Mouse (Mus musculus): Measurements from ENCODE around the gene Actr3.

Gene Actr3

DNA sequence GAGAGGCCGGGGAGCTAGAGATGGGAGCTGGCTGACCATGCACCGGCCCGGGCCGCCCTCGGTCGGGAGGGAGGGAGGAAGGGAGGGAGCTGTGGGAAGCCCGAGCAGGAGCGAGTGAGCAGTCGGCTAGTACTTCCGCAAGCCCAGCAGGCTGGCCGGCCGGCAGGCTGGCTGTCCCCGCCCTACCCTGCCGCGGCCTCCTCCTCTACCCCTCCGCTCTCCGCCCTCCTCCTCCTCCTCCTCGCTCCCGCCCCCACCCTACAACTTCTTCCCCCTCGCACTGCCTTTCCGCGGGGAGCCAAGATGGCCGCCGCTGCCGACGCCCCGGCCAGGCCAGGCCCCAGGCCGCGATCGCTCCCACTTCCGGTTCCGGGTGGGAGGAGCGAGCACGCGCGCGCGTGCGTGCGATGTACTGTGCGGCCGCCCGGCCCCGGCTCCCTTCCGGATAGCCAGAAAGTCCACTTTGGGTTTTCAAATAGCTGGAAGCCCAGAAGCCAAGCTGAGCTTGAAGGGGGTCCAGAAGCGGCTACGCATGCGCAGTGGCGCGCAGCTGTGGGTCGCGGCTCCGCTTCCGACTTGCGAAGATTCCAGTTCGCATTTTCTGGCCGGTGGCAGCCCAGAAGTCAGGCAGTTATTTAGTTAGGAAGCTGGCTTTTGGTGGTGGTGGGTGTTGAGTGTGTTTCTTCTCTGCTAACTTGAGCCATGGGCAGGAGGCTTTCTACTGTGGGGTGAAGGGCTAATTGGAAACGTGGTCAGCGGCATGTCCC lies at the start of gene Actr3:
Actr3 (minus strand) TSS at position 359 of the 767 bp plus-strand sequence.
- peak; percentile 100 for DNase-seq (ENCODE audit: low spot score in 2 of 2)

DNA sequence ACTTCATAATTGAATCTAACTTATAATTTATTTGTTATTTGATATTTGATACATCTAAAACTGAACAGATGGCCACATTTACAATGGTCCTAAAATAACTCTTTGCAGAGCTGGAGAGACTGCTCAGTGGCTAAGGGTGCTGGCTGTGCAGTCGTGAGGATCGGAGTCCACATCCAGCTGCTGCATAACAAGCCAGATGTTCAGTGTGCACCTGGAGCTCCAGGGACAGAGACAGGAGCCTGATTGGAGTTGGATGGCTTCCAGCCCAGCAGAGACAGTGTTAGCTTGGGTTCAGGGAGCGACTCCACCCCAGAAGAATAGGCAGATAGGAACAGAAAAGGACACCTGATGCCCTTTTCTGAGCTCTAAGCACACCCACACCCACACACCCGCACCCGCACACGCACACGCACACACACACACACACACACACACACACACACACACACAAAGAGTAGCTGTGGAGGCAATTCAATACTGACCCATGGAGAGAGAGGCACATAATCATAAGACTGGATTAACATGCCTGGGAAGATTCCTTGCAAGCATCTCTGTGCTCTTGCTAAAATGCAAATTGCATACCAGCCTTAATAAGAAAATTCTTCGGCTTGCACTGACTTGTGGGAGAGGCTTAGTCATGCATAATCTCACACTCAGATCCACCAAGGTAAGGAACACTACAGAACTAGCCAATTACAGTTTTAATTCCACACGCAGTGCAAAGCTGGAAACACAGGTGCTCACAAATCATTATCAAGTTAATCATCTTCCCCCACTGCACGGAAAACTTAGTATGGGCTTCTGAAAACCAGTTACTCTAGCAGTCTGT lies 47.1 kb upstream of the Actr3 start:
- DNase-seq (ENCODE audit: low spot score in 2 of 2) = peak; percentile 17 to 26

- DNase-seq (ENCODE audit: low spot score in 2 of 2) = no peak
Observed at GRCm38 (mm10) chr1:125481842-125482241, 46.3 kb upstream of the Actr3 start.

GRCm38 (mm10) chr1:125478588-125478987 lies 43.1 kb upstream of the Actr3 start:
- DNase-seq (ENCODE audit: low spot score in 2 of 2) = no peak

DNA sequence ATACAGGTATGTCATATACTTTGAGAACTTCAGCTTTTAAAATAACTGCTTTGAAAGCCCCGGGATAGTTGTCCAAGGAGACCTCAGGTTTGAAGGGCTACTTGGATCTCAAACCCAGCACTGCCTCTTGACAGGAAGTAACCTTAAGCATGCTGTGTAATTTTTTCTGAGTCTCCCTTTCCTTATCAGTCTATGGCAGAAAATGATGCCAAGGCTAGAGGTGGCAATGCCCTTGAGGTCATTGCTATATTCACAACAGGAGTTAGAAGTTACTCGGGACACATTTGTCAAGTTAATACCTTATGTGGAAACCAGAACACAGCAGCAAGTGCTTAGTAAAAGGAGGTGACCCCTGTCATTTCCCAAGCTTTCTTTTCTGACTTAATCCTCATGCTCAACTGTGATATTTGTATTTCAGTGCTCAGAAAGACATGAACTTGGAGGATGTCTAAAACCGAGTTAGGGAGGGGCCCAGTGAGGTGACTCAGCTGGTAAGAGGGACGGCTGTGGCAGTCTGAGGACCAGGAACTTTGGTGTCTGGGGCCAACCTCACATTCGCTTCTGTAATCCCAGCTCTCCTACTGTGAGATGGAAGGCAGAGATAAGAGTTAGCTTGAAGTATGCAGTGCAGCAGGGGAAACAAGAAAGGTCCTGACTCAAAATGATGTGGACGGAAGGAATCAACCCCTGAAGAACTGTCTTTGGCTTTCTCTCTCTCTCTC lies 40.6 kb upstream of the Actr3 start:
- DNase-seq (ENCODE audit: low spot score in 2 of 2) = no peak

DNA sequence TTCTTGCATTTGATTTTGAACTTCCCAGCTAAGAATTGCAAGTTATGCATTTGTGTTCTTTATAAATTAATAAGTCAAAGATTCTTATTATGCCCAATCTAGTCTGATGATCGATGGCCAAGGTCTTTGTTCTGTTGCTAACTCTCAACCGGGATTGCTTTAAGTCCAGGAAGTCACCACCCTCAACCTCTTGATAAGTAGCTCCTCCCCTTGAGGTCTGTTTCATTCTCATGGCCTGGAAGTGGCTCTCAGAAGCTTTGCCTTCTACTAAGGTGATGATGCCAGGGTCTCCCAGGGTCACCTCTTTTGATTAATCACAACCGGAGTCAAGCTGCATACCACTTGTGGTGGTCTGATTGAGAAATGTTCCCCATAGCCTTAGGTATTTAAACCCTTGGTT lies 38.3 kb upstream of the Actr3 start:
- no peak for DNase-seq (ENCODE audit: low spot score in 2 of 2)

GRCm38 (mm10) chr1:125473126-125473666 lies 37.7 kb upstream of the Actr3 start:
- DNase-seq (ENCODE audit: low spot score in 2 of 2) = no peak

DNA sequence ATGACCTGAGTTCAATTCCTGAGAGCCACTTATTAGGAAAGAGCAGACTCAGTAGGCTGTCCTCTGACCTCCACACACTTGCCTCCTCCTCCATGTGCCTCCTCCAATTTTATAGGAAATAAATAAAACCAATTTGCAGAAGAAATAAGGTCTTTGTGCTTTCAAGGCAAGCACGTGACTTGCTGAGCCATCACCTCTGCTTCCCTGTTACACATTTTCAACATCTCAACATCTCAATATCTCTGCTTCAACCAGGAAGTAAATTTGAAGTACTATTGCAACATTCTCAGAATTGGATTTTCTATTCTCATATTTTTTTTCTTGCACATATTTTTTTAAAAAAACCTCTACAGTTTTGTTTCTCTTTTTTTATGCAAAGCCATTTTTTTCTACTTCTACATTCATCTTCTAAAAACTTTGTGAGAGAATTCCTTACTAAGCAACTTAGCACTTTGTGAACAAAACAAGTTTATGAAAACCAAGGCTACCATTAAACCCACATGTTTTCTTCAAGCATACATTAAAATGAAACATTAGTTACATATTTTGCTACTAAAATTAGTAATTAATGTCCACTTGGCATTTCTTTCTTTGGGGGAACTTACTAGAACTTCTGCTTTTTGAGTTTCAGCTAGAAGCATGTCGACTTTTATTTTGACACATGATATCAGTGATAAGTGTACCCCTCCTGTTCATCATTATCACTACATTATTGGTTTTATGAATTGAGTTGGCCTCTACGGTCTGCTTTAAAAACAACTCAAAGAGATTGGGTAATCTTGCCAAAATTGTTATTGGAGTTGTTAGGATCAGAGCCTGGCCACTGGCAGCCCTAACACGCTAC lies 35.5 kb upstream of the Actr3 start:
- DNase-seq (ENCODE audit: low spot score in 2 of 2) = no peak

GRCm38 (mm10) chr1:125467936-125468335 lies 32.4 kb upstream of the Actr3 start:
- no peak for DNase-seq (ENCODE audit: low spot score in 2 of 2)

DNA sequence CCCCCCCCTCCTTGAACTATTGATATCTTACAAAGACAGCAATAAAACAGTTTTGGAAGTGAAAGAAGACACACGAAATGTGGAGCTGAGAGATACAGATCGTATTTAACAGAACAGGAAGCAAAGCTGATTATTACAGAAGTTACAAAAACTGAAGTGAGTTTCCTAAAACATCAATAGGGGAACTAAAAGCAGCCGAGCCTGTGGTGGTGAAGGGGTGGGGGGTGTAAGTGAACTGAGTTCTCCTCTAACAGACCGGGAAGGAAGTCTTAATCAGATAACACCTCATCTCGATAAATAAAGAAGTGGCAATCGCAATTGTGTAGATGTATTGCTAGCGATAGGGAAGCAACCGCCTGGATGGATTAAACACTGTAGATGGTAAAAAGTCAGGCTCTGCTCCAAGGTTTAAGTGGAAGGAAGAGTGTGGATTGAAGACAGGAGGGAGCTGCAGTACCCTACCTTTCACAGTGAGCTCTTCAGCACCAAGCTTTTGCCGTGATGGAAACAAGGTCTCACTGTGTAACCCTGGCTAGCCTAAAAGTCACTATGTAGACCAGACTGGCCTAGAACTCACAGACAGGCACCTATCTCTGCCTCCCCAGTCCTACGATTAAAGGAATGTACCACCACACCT lies 31.2 kb upstream of the Actr3 start:
- no peak for DNase-seq (ENCODE audit: low spot score in 2 of 2)

DNA sequence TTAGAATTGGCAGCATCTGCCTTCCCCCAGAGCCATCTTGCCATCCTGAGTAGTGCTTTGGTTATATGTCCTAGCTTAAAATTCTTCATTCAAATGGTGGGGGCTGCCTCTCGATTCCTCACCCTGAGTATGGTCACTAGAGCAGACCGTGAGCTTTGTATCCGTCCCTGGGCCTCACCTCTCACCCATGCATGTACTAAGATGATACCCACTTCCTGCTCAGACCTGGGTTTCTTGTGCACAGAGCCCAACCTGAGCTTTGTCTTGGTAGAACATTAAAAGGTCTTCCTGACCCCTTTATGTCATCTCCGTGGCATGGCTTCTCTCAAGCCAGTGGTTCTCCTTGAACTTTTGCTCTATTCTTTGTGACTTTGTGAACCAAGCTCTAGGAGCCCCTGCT lies 28.5 kb upstream of the Actr3 start:
- no peak for DNase-seq (ENCODE audit: low spot score in 2 of 2)

GRCm38 (mm10) chr1:125463349-125463748 lies 27.8 kb upstream of the Actr3 start:
- no peak for DNase-seq (ENCODE audit: low spot score in 2 of 2)

- DNase-seq (ENCODE audit: low spot score in 2 of 2) = no peak
Observed at GRCm38 (mm10) chr1:125462917-125463316, 27.4 kb upstream of the Actr3 start.

GRCm38 (mm10) chr1:125458531-125458930 lies 23.0 kb upstream of the Actr3 start:
- DNase-seq (ENCODE audit: low spot score in 2 of 2) = peak; percentile 33 to 40

DNA sequence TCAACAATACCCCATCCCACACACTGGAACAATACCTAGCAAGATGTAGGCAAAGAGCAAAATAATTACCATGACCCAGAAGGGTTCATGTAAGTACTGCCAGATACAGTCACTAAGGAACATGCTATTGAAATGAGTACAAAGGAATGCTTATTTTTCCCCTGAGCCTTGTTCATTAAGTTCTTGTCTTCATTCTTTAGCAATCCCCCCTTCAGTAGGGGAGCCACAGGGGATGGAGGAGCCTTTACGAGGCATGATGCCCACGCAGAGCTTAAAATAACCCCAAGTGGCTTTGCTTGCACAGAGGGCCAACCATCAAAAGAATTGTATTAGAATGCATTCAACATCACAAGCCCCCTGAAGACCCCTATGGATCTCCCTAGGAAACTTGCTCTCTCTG lies 19.6 kb upstream of the Actr3 start:
- no peak for DNase-seq (ENCODE audit: low spot score in 2 of 2)

- DNase-seq (ENCODE audit: low spot score in 2 of 2) = no peak
Observed at GRCm38 (mm10) chr1:125450282-125451000, 14.9 kb upstream of the Actr3 start.

GRCm38 (mm10) chr1:125447926-125448325 lies 12.4 kb upstream of the Actr3 start:
- DNase-seq (ENCODE audit: low spot score in 2 of 2) = no peak

- no peak for DNase-seq (ENCODE audit: low spot score in 2 of 2)
Observed at GRCm38 (mm10) chr1:125441679-125442078, 6.2 kb upstream of the Actr3 start.

- DNase-seq (ENCODE audit: low spot score in 2 of 2) = no peak
Observed at GRCm38 (mm10) chr1:125441251-125441650, 5.7 kb upstream of the Actr3 start.

DNA sequence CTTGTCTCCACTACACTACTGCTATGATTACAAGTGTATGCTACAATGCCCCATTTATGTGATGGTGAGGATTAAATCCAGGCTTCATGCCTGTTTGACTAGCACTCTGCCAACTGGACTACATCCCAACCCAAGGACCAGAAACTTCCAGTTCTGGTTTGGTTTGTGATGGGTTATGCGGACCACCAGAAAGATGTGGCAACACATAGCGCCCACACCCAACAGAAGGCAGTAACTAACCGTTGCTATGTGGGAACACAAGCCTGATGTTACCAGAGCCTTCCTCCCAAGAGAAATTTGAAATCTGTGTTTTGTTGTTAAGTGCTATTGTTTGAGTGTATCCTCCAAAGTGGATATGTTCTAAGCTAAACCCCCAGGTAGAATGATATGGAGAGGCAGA lies 4.0 kb upstream of the Actr3 start:
- peak in 1 of 2 experiments; percentile 22 for DNase-seq (ENCODE audit: low spot score in 2 of 2)
